Mouse (Mus musculus) T-cell, adult 2 months (primary cell): Measurements from ENCODE around the gene Pdcd6ip.

Experiments
- DNase-seq: peaks from one replicate; pipeline ENCODE4 v3.0.0; 2022; ENCODE audit warnings: low spot score

Pdcd6ip gene

DNA sequence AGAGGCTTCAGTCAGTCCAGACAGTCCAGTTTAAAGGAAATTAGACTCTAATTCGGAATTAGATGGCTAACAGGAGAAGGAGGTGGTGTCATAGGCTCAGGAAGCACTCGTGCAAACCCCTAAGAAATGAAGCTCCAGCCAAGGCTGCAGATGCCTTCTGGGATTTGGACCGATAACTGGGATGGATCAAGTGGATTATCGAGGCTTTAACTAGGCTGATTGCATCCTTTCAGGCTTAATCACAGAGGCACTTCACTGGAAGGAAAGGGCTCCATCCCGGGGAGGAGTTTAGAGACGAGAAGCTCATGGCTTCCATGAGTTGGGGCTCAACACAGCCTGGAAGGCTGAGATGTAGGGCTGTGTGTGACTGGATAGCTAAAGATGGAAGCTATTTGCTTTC is 84.0 kb downstream of the Pdcd6ip start:
- DNase-seq, result no peak

- DNase-seq, result no peak
These were observed 91.0 kb downstream of the Pdcd6ip start for GRCm38 (mm10) chr9:113617081-113617480.

GRCm38 (mm10) chr9:113610776-113611175 is 97.3 kb downstream of the Pdcd6ip start:
- DNase-seq, result no peak

GRCm38 (mm10) chr9:113602140-113602539 is 105.9 kb downstream of the Pdcd6ip start:
- no peak for DNase-seq
